In the genomic region with DNA sequence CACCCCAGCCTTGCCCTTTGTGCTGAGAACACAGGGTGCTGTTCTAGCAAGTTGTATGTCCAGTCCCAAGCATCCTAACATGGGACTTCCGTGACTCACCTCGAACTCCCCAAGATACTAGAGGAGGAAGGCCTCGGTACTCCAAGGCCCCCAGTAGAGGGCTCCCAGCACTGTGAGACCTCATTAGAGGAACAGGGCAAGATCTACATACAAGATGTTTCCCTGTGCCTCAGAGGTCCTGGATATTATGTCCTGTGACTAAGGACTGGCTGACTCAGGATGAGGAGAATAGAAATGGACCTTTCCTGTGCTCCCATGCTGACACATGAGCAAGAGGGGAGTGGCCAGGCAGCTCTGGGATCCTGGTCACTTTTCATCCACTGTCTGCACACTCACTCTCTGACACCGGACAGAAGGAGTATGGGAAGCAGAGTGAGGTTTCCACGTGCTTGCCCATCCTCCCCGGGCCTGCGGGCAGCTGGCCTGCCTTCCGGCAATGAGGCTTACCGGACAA, we compare ENCODE assay signal across 14 mouse cellular contexts. TPM values are rescaled to one million over a fixed set of nuclear protein-coding genes. Genes with fewer than 3 reads are reported as not detected.
DNase-seq lines count a peak whose midpoint lies in the region; ATAC-seq lines count a peak whose summit lies in the region.
"Had no signal": no experiment of that assay in that cellular context is flagged by ENCODE, and none has a peak within 500 bp of the region (broad histone marks: within the 10 kb centered on the region; RNA-seq: fewer than 3 reads in every experiment).

No protein-coding gene starts in this region.

- H3K36me3 ChIP-seq in kidney, embryonic 14.5 days (ENCODE audit: control insufficient read depth, insufficient read depth, low read length), result no peaks in the 10 kb centered on the region
- no peaks in the 10 kb centered on the region for H3K36me3 ChIP-seq in intestine, embryonic 15.5 days
- H3K36me3 ChIP-seq: heart, embryonic 15.5 days had no signal

- no peaks in the 10 kb centered on the region for H3K9me3 ChIP-seq in kidney, embryonic 14.5 days (ENCODE audit: control insufficient read depth, low read length)
- H3K9me3 ChIP-seq in intestine, embryonic 15.5 days, result no peaks in the 10 kb centered on the region
- H3K9me3 ChIP-seq: heart, embryonic 15.5 days; megakaryocyte, embryonic 14.5 days had no signal

- peak; percentile 24 to 31 for DNase-seq in cerebellum, postnatal 10 days
- DNase-seq in cerebellum, adult 18-20 months, result no peak
- peak; percentile 25 to 54 for DNase-seq in kidney, postnatal 4 days
- peak; percentile 11 for DNase-seq in A20 (ENCODE audit: low read depth, low spot score)
- no peak for DNase-seq in cerebellum, adult 11 months
- DNase-seq: left cerebral cortex, postnatal 4 days had no signal

- H3K4me3 ChIP-seq in kidney, embryonic 14.5 days (ENCODE audit: low read length), result no peak overlapping the region
- no peak overlapping the region for H3K4me3 ChIP-seq in intestine, embryonic 15.5 days (replicated peaks)
- H3K4me3 ChIP-seq: heart, embryonic 15.5 days; megakaryocyte, embryonic 14.5 days had no signal

- 0 out of 2 replicates have a peak, but pooled peaks cover 3% of the 10 kb centered on the region for H3K27me3 ChIP-seq in kidney, embryonic 14.5 days (ENCODE audit: control insufficient read depth, insufficient read depth, low read length)
- H3K27me3 ChIP-seq in intestine, embryonic 15.5 days (replicated peaks), result 0 out of 2 replicates have a peak, but pooled peaks cover 3% of the 10 kb centered on the region
- H3K27me3 ChIP-seq: heart, embryonic 15.5 days had no signal

- H3K9ac ChIP-seq in kidney, embryonic 14.5 days (ENCODE audit: low read depth, low read length), result no peak overlapping the region
- no peak overlapping the region for H3K9ac ChIP-seq in intestine, embryonic 15.5 days
- H3K9ac ChIP-seq: heart, embryonic 15.5 days had no signal

- H3K4me1 ChIP-seq in kidney, embryonic 14.5 days (ENCODE audit: control insufficient read depth, insufficient read depth, low read length), result peaks cover 7% of the 10 kb centered on the region
- H3K4me1 ChIP-seq in intestine, embryonic 15.5 days (replicated peaks), result 0 out of 2 replicates have a peak, but pooled peaks cover 2% of the 10 kb centered on the region
- H3K4me1 ChIP-seq: heart, embryonic 15.5 days had no signal

- 67% methylated on average over 9 of the region's 9 CpGs for WGBS in kidney, embryonic 14.5 days
- WGBS in intestine, embryonic 15.5 days, result 62% methylated on average over 9 of the region's 9 CpGs

- no peak overlapping the region for H3K4me2 ChIP-seq in kidney, embryonic 14.5 days (replicated peaks; ENCODE audit: low read depth, low read length)
- no peak overlapping the region for H3K4me2 ChIP-seq in intestine, embryonic 15.5 days (replicated peaks)
- H3K4me2 ChIP-seq: heart, embryonic 15.5 days had no signal

- H3K27ac ChIP-seq in kidney, embryonic 14.5 days (ENCODE audit: low read depth, low read length), result no peak overlapping the region
- no peak overlapping the region for H3K27ac ChIP-seq in intestine, embryonic 15.5 days
- H3K27ac ChIP-seq: heart, embryonic 15.5 days had no signal

- ATAC-seq in kidney, embryonic 14.5 days (ENCODE audit: low FRiP score, low TSS enrichment), result no peak
- ATAC-seq in intestine, embryonic 15.5 days, result peak; percentile 41
- no peak for ATAC-seq in monocyte, adult 5-6 weeks (replicated peaks; ENCODE audit: insufficient number of reproducible peaks, low FRiP score, low TSS enrichment, poor library complexity, severe bottlenecking)
- ATAC-seq: CD4-positive, CD25-positive, alpha-beta regulatory T cell, adult 4 months had no signal

RNA-seq across cellular contexts. Expression of a gene that starts 9.5 kb away (rescaled TPM):
- polyA plus RNA-seq in kidney, embryonic 14.5 days (2014; fragmentation: Nextera tagmentation; extraction: Ambion mirVana), result not detected in 2 replicates
- polyA plus RNA-seq in intestine, embryonic 15.5 days (2015; fragmentation: Nextera tagmentation; extraction: Ambion mirVana), result not detected in 2 replicates
- not detected in 3 replicates for total RNA-seq in monocyte, adult 5-6 weeks (2017)
- total RNA-seq: neutrophil, adult 5-6 weeks had no signal
- polyA plus RNA-seq: CD4-positive, CD25-positive, alpha-beta regulatory T cell, adult 4 months; large intestine, adult 2 months had no signal

RNA-seq across cellular contexts. Expression of a gene that starts 25.9 kb away (rescaled TPM):
- 4.3 and 9.1 TPM in 2 replicates for polyA plus RNA-seq in kidney, embryonic 14.5 days (2014; fragmentation: Nextera tagmentation; extraction: Ambion mirVana)
- 4.8 and 5.9 TPM in 2 replicates for polyA plus RNA-seq in intestine, embryonic 15.5 days (2015; fragmentation: Nextera tagmentation; extraction: Ambion mirVana)
- not detected in 3 replicates for total RNA-seq in monocyte, adult 5-6 weeks (2017)
- total RNA-seq: neutrophil, adult 5-6 weeks had no signal
- polyA plus RNA-seq: CD4-positive, CD25-positive, alpha-beta regulatory T cell, adult 4 months had no signal

Comparison
In these comparisons a context has a peak if more than half of its experiments do, and no peak if none do; other contexts are left out.
1. DNase-seq: peak in cerebellum, postnatal 10 days (2 of 2), kidney, postnatal 4 days (2 of 2) and A20 (single experiment); none in cerebellum, adult 18-20 months (0 of 2) and cerebellum, adult 11 months (single experiment).